Mouse (Mus musculus): ENCODE results near the gene Tagap.

DNA sequence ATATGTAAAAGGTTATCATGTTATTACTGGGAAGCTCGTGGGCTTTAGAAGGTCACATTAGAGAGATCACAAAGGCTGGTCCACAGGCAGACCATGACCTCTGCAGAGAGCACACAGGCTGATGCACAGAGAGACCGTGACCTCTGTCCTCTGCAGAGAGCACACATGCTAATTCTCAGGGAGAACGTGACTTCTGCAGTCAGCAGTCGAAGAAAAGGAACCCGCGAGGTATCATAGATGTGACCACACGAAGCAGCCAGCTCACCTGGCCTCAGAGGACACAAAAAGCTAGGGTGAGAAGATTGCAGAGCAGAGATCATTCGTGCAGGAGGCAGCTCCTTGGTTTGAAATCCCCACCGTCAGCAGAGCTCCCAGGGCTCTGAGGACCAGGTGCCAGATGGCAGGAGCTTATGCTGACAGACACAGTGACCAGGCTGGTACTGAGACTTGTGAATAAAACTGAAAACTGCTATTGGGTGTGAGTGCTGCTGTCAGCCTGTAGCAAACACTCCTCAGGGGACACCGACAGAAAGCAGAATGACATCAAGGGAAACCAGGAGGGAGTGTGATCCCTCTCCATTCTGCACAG is 29.7 kb upstream of the Tagap start:
- no peak for TF ChIP-seq POLR2A (IDR thresholded peaks at IDR 0.05; ENCODE audit: low read depth, low read length)
- no peak for TF ChIP-seq CTCF (IDR thresholded peaks at IDR 0.05; ENCODE audit: extremely low read depth, insufficient read depth, insufficient read length, insufficient replicate concordance)
